Mouse (Mus musculus) heart, adult 9 months (tissue): ENCODE data around the gene Dclk3.

Experiments
- DNase-seq, 2 experiments: peaks; one replicate each; pipeline ENCODE4 v3.0.0; 2022; ENCODE audit warnings: low spot score in 2 of 2

Gene Dclk3

DNA sequence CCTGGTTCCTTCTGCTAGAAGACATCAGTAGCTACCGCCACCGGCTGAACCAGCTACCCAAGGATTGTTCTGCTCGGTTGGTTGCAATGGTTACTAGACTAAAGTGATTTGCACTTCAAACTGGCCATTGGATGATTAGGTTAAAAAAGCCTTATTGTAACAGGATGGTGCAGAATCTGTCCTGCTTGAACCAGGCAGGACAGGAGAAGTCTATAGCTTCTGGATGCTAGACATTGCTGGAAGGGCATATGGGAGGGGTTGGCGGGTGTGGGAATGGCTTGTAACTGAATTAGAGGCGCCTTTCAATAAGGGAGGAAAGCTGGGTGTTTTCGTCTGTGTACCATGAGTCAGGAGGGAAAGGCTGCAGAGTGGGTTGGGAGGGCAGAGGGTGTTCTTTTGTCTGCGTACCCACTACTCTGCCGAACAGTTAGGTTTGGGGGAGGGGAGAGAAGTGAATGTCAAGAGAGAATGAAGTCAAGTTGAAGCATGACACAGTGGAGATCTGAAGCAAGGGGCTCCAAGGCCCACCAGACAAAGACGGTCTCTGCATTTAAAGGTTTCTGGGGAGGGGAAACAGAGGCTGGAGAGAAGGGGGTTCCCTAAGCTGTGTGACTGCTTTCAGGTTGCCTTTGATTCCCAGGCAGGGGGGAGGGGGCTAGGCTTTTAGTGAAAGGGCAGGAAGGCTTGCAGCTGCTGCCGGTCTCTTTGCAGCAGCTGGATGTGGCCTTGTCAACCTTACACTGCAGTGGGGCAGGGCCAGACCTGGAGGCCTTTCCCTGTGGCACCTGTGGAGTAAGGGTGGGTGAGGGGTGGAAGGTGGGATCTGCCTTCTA, 48.0 kb downstream of the Dclk3 start:
- DNase-seq = no peak

DNA sequence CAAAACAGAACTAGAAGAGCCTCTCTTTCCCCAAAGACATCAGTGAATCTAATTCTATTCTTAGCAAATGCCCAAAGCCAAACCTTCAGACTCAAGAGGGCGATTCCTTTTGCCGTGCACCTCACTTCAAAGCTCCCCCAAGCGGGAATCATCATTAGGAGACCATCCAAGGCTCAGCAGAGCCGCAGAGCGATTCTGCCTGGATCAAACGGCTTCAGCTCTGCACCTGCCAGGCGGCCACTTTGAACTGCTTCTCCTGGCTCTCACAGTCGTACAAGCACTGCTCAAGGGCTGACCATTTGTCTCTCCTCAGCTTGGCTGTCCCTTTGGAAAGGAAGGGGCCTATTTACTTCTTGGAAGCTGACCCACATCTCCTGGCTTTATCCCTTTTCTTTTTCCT, 51.7 kb downstream of the Dclk3 start:
- DNase-seq = no peak

DNA sequence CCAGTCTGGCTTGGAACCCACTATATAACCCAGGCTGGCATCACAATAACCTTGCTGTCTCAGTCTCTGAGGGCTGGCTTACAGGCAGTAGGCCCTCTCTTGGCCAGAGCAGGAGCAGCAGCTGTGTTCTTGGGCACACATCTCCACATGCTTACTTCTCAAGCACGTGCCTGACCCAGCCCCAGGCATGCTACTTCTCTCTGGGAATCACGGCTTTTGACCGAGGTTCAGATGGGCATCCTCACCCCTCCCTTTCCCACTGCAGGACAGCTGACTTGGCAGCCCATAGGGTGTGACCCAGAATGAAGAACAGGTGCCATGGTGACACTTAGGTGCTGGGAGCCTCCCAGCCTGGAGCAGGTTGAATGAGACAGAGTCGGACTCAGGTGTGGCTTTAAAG, 52.4 kb downstream of the Dclk3 start:
- no peak for DNase-seq

DNA sequence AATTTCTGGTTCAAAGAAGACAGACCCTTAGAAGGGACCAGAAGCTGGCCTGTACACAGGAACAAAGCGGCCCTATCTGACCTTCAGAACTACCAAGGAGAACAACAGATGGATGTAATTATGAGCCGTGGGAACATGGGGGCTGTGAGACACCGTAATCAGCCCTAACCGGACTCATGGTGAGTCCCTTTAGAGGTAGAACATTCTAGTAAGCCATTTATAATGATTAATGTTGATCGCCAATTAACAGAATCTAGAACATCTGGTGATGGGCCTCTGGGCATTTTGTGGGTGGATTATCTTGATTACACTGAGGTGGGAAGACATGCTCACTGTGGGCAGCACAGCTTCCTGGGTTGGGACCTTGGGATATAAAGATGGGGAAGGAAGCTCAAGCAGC, 54.6 kb downstream of the Dclk3 start:
- DNase-seq = no peak

DNA sequence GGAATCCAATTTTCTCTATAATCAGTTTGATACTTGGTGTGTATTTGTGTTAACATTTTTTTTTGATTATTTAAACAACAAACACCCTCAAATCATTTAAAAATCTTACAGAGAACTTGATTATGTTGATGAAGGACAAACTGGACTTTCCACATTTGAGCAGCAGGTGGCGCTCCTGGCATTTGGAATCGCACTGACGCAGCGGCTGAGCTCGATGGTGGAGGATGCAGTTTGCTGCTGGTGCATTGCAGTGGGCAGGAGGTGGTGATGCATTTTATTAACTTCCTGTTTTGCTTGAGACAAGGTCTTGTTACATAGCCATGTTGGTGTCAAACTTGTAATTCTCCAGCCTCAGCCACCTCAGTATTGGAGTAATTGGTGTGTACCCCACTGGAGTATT, 56.7 kb downstream of the Dclk3 start:
- DNase-seq = peak in 1 of 2 experiments; percentile 6

DNA sequence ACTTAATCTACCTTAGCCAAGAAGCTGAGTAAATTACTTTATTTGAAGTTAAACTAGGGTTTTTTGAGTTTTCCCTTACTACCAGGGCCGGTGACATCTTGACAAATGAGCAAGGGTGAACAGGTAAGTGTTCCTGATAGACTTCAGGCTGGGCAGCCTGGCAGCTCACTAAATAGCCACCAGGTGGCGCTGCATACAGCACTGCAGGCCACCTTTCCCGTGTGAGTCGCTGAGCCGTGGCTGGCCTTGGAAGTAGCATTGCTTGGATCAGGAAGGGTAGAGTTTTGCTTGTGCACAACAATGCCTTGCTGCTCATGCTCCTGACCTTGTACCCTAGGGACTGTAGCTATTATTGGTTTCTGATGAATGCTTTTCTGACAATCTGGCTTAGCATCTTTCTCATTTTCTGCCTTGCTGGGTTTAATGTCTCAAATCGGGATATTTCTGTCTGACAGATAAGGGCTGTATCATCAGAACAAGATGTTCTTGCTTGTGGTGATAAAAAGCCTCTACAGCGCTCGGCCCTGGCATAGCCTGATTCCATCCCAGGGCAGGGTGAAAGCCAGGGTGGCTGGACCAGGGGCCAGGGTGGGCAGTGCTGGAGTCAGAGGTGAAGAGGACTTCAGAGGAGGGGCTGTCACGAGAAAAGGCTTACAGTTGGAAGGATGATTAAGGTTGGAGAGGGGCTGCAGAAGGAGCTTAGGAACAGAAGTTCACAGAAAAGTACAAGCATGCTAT, 58.4 kb downstream of the Dclk3 start:
- peak in 1 of 2 experiments; percentile 35 for DNase-seq

DNA sequence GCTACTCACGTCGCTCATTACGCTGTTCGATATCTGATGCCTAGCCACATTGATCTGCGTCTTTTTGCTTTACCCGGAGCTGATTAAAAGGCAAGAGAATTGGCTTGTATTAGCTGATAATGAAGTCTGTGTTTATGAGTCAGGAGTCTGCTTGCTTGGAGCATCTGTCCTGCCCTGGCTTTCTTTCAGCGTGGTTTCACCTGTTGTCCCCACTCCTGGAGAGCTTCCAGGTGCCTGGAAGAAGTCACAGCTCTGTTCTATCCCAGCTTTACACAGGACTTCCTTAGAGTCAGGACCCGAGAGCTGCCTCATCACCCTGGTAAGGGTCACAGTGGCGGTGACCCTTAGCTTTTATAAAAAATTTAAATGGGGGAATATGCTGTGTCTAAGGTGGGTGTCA, 61.3 kb downstream of the Dclk3 start:
- no peak for DNase-seq

DNA sequence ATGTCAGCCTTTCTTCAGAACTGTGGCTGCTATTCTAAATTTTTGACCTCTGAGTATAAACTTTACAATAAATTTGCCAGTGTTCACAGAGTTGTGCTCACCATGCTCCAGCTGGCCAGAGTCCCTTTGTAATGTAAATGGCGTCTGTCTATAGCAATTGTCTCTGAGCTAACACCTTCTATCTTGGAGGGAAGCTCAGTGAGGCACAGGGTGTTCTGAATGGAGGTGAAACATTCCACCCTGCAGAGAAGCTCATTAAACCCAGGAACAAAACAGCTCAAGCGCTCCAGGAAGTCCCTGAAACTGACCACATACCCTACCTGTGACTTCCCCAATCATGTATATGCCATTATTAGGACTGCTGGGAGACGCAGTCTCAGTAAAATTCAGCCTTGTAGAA, 67.2 kb downstream of the Dclk3 start:
- no peak for DNase-seq

DNA sequence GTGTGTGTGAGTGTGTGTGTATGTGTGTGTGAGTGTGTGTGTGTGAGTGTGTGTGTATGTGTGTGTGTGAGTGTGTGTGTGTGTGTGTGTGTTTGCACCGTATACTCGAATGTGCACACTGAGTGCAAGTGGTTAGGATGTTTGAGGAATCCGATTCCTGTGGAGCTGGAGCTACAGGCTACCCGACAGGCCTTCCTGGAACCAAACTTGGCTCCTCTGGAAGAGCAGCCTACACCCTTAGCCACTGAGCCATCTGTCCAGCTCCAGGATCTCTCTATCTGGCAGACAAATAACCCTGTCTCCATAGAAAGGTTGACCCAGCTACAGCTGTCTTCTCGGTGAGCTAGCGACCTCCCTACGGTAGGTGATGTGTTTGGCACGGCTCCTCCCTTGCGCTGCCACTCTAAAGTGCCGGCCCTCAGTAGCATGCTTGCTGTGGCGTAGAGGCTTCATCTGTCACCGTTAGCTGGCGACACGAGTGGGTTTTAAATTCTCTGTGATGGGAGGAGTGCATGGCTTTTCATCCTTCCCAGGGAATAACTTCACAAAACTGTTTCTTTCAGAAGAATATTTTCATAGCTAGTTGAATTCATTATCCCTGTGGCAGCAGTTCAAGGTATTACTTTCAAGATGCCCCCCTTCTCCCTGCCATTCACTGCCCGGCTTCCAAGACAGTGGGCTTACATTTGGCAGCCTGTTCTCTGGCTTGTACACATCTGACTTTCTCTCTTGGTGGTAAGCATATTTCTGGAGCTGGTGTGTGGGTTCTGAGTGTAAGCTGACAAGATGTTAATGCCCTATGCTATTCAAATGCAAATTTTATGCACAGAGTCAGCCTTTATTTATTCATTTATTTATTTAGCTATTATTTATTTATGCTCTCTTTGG, 75.9 kb downstream of the Dclk3 start:
- no peak for DNase-seq

DNA sequence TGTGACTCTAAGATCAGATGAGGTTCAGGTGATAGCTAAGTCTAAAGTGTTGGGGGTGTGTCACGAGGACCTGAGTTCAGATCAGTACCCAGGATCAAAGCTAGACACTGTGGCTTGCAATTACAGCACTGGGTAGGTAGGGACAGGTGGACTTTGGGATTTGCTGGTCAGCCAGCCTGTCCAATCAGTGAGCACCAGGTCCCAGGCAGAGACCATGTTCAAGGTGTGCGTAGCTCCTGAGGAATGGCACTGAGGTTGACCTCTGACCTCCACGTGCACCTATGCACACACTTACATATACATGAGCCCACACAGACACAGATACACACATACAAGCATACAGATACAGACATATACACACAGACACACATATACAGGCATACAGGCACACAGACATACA, 76.7 kb downstream of the Dclk3 start:
- DNase-seq = no peak

DNA sequence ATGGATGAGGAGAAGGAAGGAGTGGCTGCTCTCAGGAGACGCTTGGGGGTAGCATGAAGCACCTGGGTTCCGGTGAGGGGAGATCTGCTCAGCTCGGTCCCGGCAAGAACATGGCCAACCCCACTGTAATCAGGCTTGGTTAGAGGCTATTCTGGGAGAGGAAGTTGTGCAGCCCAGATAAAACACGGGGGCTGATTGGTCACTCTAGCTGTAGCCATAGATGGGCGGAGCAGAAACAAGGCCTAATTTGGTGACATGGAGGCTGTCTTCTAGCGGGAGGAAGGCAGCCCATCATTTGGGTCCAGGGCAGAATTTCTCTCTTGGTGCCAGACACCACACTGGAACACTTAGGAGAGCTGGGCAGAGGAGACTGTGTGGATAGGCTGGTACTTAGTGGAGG, 83.3 kb downstream of the Dclk3 start:
- DNase-seq = no peak

DNA sequence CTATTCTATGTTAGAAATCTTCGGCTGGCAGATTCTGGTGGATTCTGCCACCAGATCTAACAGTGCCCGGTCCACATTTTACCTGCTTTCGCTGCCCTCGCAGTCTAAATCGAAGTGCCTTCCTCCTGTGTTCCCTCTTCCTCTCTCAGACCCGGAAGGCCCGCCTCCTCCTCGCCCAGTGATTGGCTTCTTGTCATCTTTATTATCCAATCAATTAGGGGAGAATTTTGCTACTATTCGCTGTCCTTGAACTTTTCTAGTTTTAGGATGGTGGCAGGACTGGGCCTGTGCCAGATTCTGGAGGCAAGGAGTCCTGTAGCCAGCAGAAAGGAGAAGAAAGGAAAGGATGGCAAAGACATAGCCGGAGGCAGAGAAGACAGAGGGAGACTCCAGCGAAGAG, 84.2 kb downstream of the Dclk3 start:
- DNase-seq = no peak

DNA sequence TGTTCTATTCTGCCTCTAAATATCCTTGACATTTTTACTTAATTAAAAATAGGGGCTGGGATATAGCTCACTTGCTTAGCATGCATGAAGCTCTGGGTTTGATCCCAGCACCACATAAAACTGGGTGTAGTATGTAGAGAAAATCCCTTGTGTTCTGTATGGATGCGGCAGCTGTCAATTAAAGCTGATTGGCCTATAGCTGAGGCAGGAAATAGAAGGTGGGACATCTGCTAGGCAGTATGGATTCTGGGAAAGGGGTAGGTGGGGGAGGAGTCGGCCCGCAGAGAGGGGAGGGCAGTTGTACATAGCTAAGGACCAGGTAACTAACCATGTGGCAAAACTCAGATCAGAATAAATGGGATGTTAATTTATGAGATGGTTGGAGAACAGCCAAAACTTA, 85.0 kb downstream of the Dclk3 start:
- DNase-seq = no peak

DNA sequence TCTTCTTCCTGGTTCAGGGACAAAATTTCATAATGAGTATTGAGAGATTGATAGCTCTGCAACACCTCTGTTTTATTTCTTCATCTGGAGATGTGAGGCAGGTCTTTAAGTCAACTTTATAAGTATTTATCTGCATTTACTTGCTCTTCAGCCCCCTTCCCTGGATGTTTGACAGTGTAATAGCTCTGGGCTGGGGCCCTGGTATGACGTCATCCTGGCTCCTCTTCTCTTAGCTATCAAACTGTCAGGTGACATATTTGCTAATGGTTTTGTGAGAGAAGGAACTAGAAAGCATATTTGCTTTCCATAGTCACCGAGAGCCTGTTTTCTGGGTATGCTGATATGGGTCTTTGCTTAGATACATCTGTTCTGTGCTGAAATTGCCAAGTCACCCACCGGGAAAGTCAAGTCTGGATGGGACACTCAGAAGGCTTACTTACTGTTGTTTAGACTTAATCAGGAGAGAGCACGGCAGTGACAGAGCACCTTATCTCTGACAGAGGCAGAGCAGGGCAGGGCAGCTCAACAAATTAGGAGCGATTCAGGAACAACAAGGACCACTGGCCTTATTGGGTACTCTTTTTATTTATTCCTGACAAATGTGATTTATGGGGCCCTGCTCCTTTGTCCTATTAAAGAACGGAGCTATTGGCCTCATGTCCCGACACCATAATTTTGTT, 96.0 kb downstream of the Dclk3 start:
- DNase-seq = no peak

DNA sequence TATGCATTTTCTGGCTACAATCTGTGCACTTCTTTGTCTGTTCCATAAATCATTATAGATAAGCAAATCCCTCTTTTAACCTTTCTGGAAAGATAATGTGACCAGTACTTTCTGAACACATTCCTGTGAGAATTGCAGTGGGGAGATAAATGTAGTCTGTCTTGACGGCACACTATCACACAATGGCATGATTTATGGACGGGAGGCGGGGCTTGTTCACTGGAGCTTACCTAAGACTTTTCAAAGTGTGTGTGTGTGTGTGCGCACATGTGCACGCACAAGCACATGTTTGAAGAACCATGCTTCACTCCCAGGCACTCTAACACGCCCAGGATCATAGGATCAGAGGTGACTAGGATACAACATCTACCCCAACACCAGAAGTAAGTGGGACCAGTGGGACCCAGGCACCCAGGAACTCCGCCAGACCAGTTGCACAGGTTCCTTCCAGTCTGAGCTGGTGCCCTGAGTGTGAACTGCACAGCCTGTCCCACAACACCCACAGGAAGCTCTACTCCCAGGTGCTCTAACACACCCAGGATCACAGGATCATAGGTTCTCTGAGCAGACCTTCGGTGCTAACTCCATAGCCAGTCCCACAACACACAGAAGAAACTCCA, 96.7 kb downstream of the Dclk3 start:
- no peak for DNase-seq
